Mouse (Mus musculus): ENCODE data around the gene Slc25a29.

Slc25a29 gene

GRCm38 (mm10) chr12:108834337-108834736 is 1.3 kb downstream of the Slc25a29 start:
- no peak for DNase-seq (ENCODE audit: low read depth, low spot score)

DNA sequence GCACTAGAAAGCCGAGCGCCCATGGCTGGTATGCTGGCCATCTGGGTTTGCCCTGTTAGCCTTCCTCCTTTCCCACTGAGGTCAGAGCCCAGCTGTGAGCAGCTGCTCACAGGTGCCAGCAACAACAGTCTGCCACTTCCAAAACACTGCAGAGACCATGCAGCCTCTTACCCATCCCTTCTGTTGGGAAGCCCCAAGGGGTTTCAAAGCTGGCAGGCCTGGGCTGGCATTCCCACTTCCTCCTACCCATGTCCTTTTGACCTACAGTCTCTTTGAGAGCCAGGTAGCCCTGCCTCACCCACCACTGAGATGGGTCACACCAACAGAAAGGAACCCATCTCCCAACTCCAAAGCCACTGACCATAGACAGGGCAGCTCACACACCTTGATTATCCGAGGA is 2.3 kb downstream of the Slc25a29 start:
- DNase-seq (ENCODE audit: low read depth, low spot score): no peak

GRCm38 (mm10) chr12:108832851-108833250 is 2.8 kb downstream of the Slc25a29 start:
- DNase-seq (ENCODE audit: low read depth, low spot score): no peak

- no peak for DNase-seq (ENCODE audit: low read depth, low spot score)
These were observed 3.6 kb downstream of the Slc25a29 start for GRCm38 (mm10) chr12:108831966-108832643.

GRCm38 (mm10) chr12:108830358-108830757 is 5.3 kb downstream of the Slc25a29 start:
- DNase-seq (ENCODE audit: low read depth, low spot score): no peak

DNA sequence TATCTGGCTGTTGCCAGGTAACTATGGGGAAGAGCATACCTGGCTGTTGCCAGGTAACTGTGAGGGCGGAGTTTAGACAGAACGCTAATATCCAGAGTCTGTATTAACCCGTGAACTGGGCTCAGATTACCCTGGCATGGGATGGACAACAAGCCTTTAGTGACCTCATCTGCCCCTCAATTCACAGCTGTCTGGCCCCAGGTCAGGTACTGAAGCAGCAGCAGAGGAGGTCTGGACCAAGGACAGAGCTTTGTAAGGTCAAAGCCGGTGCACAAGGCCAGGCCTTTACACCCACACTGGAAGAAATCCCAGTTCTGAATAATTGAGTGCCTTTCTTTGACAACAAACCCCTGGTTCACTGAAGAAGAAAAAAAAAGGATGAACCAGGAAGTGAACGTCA is 6.0 kb downstream of the Slc25a29 start:
- DNase-seq (ENCODE audit: low read depth, low spot score): no peak

GRCm38 (mm10) chr12:108827641-108828040 is 8.0 kb downstream of the Slc25a29 start:
- DNase-seq (ENCODE audit: low read depth, low spot score): peak; percentile 56

- DNase-seq (ENCODE audit: low read depth, low spot score): peak; percentile 26
These were observed 8.6 kb downstream of the Slc25a29 start for GRCm38 (mm10) chr12:108826958-108827535.

DNA sequence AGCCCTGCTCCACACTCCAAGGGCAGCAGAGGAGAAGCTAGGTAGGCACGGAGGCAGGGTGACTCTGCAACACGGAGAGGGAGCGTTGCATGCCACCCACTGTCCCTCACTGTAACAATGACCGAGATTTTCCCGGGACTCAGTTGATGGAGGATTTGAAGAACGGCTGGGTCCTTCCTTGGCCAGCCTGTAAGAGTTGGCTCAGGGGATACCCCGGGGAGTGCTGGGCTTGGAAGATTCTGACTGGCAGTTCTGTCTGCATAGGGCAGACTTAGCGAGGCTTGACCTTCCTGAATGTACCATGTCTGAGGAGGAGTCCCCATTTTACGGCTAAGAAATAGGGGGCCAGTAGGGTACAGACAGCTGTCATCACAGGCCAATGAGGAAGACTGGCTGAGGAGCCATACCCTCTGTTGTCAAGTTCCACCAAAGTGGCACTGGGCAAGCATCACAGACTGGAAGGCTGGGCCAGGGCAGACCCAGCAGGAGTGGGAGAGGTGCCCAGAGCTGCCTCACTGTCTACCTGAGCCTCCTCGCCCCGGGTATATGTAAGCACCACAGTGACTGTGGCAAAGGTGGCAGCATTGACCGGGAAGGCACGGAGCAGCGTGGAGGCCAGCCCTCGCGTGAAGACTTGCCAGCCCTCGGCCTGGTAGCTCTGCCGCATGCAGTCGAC is 9.3 kb downstream of the Slc25a29 start:
- DNase-seq (ENCODE audit: low read depth, low spot score): no peak

DNA sequence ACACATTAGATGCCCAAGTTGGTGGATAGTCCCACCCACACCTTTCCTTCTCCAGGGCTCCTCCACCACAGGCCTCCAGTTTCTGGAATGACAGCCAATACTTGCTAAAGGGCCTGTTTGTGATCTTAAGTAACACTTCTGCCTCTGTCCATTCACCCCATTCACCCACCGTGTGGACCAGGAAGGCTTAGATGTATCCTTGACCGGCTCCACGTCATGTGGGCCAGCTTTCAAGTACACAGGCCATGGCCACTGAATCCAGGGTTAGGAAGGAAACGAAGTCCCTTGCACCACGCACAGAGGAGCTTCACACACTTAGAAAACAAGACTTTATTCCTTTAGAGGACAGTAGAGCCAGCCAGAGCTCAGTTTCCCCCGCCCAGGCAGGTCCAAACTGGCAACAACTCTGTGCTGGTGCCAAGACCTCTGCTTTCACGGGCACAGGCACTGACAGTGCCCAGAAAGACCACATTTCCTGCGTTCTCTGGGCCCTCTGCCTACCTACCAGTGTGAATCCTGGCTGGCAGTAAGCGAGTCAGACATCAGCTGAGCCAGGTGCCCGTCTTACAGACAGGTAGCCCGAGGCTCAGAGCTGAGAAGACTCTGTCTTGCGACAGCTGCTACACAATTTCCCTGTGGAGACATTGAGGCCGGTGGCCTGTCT is 10.0 kb downstream of the Slc25a29 start:
- DNase-seq (ENCODE audit: low read depth, low spot score): no peak

DNA sequence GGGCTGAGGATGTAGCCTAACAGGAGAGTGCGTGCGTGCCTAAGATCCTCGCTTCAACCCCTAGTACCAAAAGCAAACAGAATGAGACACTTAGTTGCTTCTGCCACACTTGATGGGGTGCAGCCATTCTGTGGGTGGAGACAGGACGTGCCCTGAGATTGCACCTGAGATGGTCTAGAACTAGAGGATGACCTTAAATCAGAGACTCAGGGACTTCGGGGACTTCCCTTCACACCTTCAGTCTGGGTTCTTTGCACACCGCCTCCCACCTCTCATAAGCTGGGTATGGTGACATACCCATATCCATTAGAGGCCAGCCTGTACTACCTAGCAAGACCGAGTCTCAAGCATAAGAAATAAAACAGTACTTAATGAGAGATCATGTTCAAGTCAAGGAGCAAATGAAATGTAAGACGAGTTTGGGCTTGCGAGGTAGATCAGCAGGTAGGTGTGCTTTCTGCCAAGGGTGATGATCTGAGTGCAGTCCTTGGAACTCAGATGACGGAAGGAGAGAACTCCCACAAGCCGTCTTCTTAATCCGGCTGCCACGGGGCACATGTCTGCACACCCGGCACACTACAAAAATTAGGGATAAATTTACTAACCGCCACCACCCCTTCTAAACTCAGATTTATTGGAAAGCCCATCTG is 11.3 kb downstream of the Slc25a29 start:
- no peak for DNase-seq (ENCODE audit: low read depth, low spot score)

DNA sequence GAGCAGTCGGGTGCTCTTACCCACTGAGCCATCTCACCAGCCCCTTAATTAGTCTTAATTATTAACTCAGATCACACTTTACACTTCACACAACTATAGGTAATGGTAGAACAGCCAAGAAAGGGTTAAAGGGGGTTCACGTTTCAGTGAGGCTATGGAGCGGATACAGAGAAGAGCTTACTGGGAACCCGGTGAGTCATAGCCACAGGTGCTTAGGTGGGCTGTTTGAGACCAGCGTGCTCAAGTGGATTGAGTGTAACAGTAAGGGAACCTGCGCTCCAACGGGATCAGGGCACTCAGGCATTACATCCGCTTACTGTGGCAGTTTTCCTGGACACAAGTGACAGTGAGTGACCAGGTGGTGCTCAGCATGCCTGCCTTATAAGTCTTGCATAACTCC is 12.6 kb downstream of the Slc25a29 start:
- DNase-seq (ENCODE audit: low read depth, low spot score): no peak

DNA sequence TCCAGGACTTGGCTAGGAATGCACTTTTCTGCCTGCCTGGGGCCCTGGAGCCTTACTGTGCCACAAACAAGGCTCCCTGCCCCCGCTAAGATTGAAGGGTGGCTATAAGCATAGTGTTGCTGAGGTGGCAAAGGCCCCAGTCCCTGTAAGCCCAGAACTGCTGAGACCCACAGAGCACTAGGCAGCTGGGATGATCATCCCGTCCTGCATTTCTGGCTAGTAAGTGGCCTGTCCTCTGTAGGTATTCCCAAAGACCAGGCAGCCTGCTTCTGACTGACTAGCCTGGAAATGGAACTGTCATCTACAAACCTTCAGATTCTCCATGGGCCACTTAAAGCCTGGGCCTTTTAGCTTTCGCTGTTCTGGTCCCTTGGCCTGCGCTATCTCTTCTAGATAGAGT is 15.2 kb downstream of the Slc25a29 start:
- DNase-seq (ENCODE audit: low read depth, low spot score): no peak

GRCm38 (mm10) chr12:108816569-108816968 is 19.1 kb downstream of the Slc25a29 start:
- DNase-seq (ENCODE audit: low read depth, low spot score): no peak

DNA sequence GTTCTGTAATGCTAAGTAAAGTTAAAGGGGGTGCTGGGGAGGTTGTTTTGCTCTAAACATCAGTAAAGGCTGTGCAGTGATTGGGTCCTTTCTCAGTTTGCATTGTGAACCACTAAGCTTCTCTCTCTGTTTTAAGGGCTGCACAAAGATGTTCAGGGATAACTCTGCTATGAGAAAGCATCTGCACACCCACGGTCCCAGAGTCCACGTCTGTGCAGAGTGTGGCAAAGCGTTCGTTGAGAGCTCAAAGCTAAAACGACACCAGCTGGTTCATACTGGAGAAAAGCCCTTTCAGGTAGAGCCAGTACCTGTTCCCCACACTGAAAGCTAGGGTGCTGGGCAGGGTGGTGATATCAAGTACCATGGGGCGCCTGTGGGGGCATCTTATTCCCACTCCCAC is 21.2 kb downstream of the Slc25a29 start:
- no peak for DNase-seq (ENCODE audit: low read depth, low spot score)

DNA sequence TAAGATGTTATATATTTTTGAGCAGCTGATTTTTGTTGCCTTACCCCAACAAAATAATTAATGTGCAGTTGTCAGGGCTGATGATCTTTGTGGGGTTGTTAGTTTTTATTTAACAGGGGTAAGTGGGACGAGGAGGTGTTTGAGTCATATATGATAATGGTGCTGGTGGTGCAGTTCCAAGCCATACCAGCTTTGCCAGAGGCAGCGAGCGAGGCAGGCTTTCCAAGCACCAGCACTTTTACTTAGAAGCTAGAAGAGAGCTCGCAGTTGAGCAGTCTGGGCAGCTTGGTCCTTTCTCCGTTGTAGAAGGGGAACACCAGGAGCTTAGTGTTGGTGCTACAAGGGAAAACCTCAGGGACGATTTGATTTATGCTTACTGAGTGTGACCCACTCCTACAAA is 23.2 kb downstream of the Slc25a29 start:
- DNase-seq (ENCODE audit: low read depth, low spot score): no peak

DNA sequence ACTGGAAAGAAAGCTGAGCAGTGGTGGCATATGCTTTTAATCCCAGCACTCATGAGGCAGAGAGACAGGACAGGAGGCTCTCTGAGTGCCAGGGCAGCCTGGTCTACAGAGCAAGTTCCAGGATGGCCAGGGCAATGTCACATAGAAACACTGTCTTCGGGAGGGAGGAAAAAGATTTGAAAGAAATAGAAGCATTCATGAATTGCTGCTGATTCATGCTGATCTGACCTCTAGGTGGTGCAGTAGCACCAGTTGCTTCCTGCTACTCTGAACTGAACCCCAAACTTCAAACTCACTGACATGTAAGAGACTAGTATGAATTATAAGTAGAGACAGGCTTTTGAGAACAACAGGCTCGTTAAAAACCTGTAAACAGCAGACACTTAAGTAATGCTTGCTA is 24.6 kb downstream of the Slc25a29 start:
- no peak for DNase-seq (ENCODE audit: low read depth, low spot score)

- DNase-seq (ENCODE audit: low read depth, low spot score): no peak
These were observed 25.4 kb downstream of the Slc25a29 start for GRCm38 (mm10) chr12:108810309-108810708.

GRCm38 (mm10) chr12:108809771-108810170 is 25.9 kb downstream of the Slc25a29 start:
- no peak for DNase-seq (ENCODE audit: low read depth, low spot score)

- DNase-seq (ENCODE audit: low read depth, low spot score): no peak
These were observed 27.2 kb downstream of the Slc25a29 start for GRCm38 (mm10) chr12:108808465-108808864.

- no peak for DNase-seq (ENCODE audit: low read depth, low spot score)
These were observed 31.3 kb downstream of the Slc25a29 start for GRCm38 (mm10) chr12:108804388-108804787.

DNA sequence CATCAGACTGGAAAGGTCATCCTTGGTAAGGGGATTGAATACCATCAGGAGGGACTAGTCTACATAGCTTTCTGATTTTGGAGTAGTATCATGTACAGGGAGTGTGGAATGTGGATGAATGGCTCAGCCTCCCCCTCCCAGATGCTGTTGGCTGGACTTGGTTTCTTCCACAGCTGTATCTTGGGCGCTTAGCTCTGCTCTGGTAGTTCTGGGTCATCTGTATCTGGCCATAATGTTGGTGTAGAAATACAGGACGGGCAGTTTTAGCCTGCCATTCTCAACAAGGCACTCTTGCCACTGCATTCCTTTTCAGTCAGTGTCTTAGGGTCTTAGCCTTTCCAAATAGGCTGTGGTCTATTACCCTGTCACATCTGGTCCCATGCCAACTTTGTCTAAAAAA is 34.1 kb downstream of the Slc25a29 start:
- DNase-seq (ENCODE audit: low read depth, low spot score): no peak
